Mouse (Mus musculus) right cerebral cortex, postnatal 4 days (tissue): ENCODE results near the gene Ipmk.

Experiments used
- DNase-seq: peaks from one replicate; pipeline ENCODE4 v3.0.0-alpha.2; 2022

Ipmk gene

GRCm38 (mm10) chr10:71342030-71342805 is 5.3 kb upstream of the Ipmk start:
- no peak for DNase-seq

GRCm38 (mm10) chr10:71343130-71343529 is 4.4 kb upstream of the Ipmk start:
- DNase-seq: no peak

- no peak for DNase-seq
Measured at GRCm38 (mm10) chr10:71343567-71344265, 3.8 kb upstream of the Ipmk start.

- peak; percentile 95 for DNase-seq
Measured at GRCm38 (mm10) chr10:71344579-71345143, 2.9 kb upstream of the Ipmk start, which contains the start of gene Cisd1. Gene Cisd1 (minus strand): TSS chr10:71344954.

- DNase-seq: no peak
Measured at GRCm38 (mm10) chr10:71346106-71346505, 1.5 kb upstream of the Ipmk start.

GRCm38 (mm10) chr10:71346722-71347508 is 648 bp upstream of the Ipmk start:
- DNase-seq: peak; percentile 70

- peak; percentile 58 for DNase-seq
Measured at GRCm38 (mm10) chr10:71347964-71348636, 537 bp downstream of the Ipmk start.

GRCm38 (mm10) chr10:71348637-71349280 is 1.2 kb downstream of the Ipmk start:
- DNase-seq: no peak

- DNase-seq: no peak
Measured at GRCm38 (mm10) chr10:71349290-71349689, 1.7 kb downstream of the Ipmk start.

- no peak for DNase-seq
Measured at GRCm38 (mm10) chr10:71351301-71351700, 3.7 kb downstream of the Ipmk start.

GRCm38 (mm10) chr10:71353850-71354249 is 6.3 kb downstream of the Ipmk start:
- no peak for DNase-seq

GRCm38 (mm10) chr10:71354947-71355346 is 7.4 kb downstream of the Ipmk start:
- DNase-seq: no peak

GRCm38 (mm10) chr10:71361044-71361443 is 13.5 kb downstream of the Ipmk start:
- no peak for DNase-seq

GRCm38 (mm10) chr10:71361836-71362562 is 14.4 kb downstream of the Ipmk start:
- no peak for DNase-seq

- no peak for DNase-seq
Measured at GRCm38 (mm10) chr10:71363440-71363839, 15.9 kb downstream of the Ipmk start.

- DNase-seq: no peak
Measured at GRCm38 (mm10) chr10:71363858-71364257, 16.3 kb downstream of the Ipmk start.

GRCm38 (mm10) chr10:71368128-71368940 is 20.8 kb downstream of the Ipmk start:
- DNase-seq: no peak

GRCm38 (mm10) chr10:71369466-71369865 is 21.9 kb downstream of the Ipmk start:
- no peak for DNase-seq

- DNase-seq: no peak
Measured at GRCm38 (mm10) chr10:71371881-71372280, 24.3 kb downstream of the Ipmk start.

- DNase-seq: no peak
Measured at GRCm38 (mm10) chr10:71373706-71374105, 26.1 kb downstream of the Ipmk start.
